Mouse (Mus musculus): ENCODE measurements around the gene Smoc2.

The Smoc2 gene

DNA sequence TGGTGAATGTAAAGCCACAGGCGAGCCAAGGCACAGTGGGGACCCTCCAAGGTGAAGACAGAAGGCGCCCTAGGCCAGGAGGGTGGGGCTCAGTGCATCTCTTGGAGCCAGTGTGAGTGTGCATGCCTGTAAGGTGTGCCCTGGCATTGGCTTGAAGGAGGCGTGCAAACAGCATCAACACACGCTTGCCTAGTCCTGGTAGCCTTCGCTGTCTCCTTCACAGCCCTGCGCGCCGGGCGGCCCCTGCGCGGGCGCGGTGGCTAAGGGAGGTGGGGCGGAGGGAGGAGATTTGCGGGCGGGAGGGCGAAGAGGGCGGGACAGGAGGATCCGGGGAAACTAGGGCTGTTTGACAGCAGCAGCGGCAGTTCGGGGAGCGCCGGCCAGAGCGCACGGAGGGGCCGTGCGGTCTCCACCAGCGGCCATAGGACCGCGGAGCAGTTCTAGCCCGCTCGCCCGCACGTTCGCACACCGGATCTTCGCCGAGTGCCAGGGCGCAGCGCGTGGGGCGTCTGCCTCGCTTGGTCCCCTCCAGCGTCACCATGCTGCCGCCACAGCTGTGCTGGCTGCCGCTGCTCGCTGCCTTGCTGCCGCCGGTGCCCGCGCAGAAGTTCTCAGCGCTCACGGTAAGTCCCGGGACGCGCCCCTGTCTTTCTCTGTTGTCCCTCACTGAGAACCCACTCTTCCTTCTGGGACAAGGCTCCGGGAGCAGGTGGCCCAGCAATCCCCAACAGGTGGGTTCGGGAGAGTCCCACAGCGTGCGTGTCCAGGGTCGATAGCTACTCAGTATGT lies at the start of gene Smoc2:
Gene Smoc2 (plus strand): TSS at position 330 of the 789 bp plus-strand sequence.
- peak; percentile 42 for DNase-seq

- DNase-seq: peak; percentile 41
Observed at GRCm38 (mm10) chr17:14230698-14231430, 48.4 kb upstream of the Smoc2 start.

DNA sequence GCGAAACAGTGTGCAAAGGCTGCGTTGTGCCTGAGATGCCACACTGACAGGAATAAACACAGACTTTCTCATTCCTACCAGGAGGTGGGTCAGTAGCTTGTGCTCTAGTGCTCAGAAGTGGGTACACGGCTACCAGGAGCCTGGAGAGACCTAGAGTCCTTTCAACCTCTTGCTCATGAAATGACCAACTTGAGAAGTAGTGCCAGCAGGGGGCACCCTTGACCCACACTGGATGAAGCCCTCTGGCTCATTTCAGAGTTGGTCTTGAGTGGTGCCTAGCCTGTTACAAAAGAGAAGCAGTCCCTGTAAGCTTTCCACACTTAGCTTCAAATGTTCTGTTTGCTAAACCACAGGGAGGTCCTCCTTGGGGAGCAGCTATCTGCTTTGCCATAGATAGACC lies 46.7 kb upstream of the Smoc2 start:
- DNase-seq: peak; percentile 78

DNA sequence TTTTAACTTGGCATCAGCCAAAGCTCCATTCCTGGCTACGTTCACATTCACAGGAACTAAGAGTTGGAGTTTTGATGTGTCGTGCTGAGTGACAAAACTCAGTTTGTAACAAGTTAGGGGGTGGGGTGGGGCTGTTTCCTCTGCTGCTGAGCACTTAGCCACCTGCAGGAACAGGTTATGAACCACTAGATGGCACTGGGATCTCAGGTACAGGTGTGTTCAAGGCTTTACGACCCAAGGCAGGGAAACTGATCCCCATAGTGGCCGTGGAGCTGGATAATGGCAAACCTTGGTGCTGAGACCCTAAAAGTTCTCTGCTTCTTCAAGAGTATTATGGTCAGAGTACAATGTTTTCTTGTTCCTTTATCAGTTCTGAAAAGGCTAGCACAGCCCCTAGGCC lies 45.6 kb upstream of the Smoc2 start:
- DNase-seq: no peak

GRCm38 (mm10) chr17:14234774-14235389 lies 44.4 kb upstream of the Smoc2 start:
- no peak for DNase-seq

DNA sequence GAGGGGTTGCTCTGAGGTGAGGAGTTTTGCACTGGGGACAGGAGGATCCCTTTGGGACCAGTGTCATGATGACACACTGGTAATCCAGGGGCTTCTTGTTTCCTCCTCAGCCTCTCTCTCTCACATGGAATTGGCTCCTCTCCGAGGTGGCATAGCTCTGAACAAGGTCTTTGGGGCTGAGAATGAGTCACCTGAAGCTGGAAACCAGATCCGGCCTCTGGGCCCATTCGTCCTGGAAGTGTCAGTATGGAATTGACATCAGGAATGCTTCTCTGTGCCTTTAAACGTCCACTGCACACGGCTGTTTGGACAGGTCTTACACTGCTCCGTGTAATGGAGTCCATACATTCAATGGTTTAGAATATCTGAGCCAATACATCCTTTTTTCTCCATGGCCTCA lies 42.2 kb upstream of the Smoc2 start:
- no peak for DNase-seq

DNA sequence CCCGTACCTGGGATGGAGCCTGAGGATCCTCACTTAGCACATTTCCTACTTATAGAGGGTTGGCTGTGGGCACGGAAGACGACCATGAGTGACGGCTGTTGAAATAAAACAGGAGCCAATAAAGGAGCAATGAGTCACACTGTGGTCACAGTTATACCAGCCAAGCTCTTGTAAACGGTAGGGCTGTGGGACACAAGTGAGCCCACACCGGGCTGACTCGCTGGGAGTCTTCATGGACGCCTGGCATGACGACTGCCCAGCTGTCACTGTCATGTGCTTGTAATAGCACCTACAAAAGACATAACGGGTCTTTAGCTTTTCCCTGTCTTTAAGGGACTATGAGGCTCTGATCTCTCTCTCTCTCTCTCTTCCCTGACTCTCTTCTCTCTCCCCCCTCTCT lies 39.3 kb upstream of the Smoc2 start:
- no peak for DNase-seq

GRCm38 (mm10) chr17:14242634-14243033 lies 36.7 kb upstream of the Smoc2 start:
- DNase-seq: no peak

- no peak for DNase-seq
Observed at GRCm38 (mm10) chr17:14244195-14244965, 34.9 kb upstream of the Smoc2 start.

- DNase-seq: no peak
Observed at GRCm38 (mm10) chr17:14246266-14246665, 33.0 kb upstream of the Smoc2 start.

DNA sequence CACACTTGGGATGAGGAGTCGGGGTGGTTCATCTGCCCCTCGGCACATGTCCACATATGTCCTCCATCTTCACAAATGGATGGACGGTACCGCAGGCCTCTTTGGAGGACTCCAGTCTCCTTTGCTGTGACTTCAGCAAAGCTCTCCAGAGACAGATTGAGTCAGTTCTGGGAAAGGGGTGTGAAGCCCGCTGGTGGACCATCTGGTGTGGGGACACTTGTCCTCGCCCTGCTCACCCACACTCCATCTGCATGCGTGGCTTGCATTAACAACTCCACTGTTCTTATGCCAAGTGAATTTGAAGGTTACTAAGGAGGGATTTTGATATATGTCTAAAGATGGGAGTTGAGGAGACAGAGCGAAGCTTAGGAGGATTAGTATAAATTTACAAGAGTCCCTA lies 31.4 kb upstream of the Smoc2 start:
- DNase-seq: no peak

- peak; percentile 63 for DNase-seq
Observed at GRCm38 (mm10) chr17:14249595-14249994, 29.7 kb upstream of the Smoc2 start.

DNA sequence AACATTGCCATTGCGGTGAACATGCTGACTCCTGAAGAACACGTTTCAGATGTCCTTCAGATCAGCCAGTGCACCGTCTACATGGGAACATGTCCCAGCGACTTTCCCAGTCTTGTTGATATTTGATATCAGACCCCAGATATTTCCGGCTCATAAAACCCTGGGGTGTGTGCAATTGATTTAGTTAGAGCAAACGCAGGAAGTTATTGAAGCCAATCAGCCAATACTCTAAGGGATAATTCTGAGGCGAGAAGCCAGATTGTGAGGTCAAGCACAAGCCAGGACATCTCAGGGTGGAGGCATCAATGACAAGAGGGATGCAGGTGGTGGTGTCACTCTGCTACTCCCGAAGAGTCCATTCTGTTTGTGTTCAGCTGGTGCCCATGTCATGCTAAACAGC lies 28.9 kb upstream of the Smoc2 start:
- no peak for DNase-seq

DNA sequence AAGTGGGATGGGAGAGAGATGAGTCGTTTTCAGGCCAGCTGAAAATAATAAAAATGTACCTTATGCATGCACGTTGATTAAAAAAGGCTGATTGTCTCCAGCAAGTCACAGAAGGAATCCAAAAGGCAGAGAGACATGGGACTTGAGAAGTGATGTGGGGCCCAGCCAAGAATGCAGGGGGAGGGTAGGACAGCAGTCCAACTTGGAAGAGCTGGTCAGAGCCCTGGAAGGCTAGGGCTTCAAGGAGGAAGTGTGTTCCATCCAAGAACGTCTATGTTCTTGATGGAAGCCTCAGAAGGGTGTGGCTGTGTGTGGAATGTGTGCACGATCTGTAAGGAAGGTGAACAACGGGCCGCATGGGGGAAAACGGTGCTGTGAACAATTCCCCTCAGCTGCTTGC lies 26.9 kb upstream of the Smoc2 start:
- no peak for DNase-seq

DNA sequence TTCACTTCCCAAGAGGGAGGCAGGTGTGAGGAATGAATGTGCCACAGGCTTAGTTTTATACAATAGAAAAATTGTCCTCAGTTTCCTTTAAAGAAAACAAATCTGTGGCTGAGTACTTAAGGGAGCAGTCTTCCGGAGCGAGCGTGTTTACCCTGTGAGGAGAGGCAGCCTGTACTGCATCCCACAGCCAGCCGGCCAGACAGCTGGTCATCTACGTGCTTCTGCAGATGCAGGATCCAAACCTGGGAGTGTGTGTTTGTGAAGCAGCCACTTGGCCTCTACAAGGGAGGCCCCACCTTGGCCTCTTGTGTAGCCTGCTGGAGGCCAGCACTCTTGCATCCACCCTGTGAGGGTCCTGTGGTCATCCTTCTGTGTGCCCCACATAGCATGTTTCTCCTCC lies 24.7 kb upstream of the Smoc2 start:
- no peak for DNase-seq

- peak; percentile 50 for DNase-seq
Observed at GRCm38 (mm10) chr17:14257799-14258520, 21.3 kb upstream of the Smoc2 start.

- DNase-seq: peak; percentile 25
Observed at GRCm38 (mm10) chr17:14258906-14259305, 20.4 kb upstream of the Smoc2 start.

DNA sequence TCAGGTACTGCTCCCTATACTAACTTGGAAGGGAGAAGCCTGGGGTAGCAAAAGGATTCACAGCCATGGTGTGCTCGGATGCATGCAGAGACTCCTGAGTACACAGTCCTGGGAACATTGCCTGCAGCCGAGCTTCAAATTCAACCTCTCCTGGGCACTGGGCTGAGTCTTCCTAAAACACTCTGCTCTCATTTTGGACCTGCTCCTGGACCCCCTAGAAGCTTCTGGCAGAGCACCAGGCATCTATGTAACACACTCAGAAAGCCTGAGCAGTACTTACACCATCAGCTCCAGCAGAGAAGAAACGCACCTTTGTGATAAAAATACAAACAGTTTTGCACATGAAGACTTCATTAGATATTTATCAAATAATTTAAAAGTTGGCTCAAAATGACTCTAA lies 18.3 kb upstream of the Smoc2 start:
- no peak for DNase-seq

DNA sequence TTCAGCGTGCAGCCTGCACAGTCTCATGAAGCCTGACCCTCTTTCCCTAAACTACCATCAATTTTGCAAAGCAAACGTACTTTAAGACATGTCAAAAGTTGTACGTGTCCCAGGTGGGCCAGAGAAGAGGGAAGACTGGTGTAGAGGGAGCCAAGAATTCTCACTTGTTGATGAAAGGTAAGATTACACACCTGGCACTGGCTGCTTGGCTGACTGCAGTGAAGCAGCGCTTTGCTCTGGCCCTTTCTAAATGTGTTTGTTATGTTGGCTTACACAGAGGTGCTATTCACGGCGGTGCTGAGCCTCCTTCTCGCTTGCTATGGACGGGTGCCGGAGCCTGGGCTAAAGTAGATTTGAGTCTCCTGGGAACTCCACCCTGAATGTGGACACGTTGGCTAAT lies 17.1 kb upstream of the Smoc2 start:
- DNase-seq: no peak

GRCm38 (mm10) chr17:14268001-14268400 lies 11.3 kb upstream of the Smoc2 start:
- no peak for DNase-seq

- no peak for DNase-seq
Observed at GRCm38 (mm10) chr17:14273386-14273785, 5.9 kb upstream of the Smoc2 start.

DNA sequence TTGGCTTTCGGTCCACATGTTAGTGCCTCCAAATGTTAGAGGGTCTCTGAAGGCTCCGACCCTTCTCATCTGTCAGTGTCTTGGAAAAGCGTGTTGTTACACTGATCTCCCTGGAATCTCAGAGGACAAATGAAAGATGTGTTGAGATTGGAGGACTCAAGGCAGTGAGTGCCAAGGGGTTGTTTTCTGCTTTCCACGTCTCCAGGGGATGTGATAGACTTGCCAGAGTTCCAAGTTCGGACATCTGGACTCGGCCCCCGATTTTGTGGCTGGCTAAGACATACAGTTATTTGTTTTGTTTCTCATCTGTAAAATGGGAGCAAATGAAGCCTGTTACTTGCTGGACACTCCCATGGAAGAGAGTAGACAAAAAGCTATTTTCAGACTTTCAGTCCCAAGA lies 2.0 kb upstream of the Smoc2 start:
- no peak for DNase-seq

DNA sequence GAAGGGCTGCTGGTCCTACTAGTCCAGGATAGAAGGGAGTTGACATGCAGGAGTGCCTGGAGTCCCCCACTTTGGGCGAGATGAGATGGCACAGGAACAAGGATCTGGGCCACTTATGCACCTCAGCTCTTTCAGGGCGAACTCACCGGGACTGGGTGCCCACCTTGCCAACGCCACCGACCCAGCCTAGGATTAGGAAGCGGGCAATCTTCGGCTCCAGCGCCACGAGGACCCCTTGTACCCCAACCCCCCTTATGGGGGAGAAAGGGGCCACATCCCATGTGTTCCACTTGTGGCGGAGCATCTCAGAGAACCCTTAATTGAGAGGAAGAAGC lies 627 bp downstream of the Smoc2 start:
- no peak for DNase-seq

All from liver (tissue).